Mouse (Mus musculus): ENCODE data around the gene Pllp. TPM values are rescaled to one million over a fixed set of nuclear protein-coding genes. Genes with fewer than 3 reads are reported as not detected.

Gene Pllp
- total RNA-seq, 2 experiments from 2014 or later, result not detected

- ATAC-seq (ENCODE audit: poor library complexity, severe bottlenecking), result peak; percentile 82
Measured at GRCm38 (mm10) chr8:94703972-94704668, 8.0 kb upstream of the Pllp start.

DNA sequence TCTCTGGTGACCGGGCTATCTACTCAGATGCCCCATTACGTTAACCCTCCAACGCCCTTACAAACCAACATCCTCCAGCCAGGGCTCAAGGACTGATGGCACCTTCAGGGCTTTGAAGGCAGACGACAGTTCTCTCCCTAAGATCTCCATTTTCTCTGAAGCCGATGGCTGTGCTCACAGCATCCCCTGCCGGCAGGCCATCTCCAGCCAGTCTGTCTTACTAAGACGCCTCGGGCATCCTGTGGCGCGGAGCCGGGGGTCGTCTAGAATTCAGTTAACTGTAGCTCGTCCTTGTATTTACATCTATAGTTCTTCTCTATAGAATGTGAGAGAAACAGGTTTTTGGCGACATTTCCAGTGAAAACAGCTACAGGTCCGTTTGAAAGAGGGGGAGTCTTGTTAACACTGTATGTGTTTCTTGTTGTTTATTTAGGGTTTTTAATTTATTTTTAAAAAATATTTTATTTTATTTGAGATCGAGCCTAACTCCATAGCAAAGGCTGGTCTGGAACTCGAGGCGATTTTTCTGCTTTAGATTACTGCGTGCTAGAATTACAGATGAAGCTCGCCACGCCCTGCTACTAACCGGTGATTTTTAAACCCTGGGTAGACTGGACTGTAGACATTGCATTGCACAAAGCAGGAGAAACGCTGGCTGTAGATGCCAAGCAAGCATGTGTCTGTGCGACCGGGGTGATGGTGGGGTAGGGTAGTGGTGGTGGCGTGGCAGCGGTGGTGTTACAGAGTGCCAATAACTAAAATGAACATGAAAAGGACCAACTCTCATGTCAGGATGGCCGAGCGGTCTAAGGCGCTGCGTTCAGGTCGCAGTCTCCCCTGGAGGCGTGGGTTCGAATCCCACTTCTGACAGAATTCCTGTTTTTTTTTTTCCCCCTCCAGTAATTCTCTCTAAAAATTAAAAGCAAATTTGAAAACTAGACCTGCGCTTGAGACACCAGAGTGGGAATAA lies 7.1 kb upstream of the Pllp start:
- ATAC-seq (ENCODE audit: poor library complexity, severe bottlenecking), result peak; percentile 68

GRCm38 (mm10) chr8:94702156-94702555 lies 6.1 kb upstream of the Pllp start:
- no peak for ATAC-seq (ENCODE audit: poor library complexity, severe bottlenecking)

DNA sequence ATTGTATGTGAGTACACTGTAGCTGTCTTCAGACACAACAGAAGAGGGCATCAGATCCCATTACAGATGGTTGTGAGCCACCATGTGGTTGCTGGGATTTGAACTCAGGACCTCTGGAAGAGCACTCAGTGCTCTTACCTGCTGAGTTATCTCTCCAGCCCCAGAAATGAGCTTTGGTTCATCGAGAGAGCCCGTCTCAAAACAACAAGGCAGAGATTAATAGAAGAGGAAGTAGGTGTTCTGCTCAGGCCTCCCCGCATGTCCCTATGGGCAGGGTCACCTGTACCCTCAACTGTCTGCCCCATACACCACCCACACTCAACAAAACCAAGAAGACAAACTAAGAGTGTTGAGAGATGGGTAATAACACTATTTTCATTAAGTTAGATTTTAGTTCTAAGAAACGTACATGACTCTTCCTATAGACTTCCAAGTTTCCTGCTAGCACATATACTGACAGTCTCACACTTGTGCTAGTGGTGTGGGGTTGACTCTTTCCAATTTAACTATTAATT lies 4.4 kb upstream of the Pllp start:
- no peak for ATAC-seq (ENCODE audit: poor library complexity, severe bottlenecking)

DNA sequence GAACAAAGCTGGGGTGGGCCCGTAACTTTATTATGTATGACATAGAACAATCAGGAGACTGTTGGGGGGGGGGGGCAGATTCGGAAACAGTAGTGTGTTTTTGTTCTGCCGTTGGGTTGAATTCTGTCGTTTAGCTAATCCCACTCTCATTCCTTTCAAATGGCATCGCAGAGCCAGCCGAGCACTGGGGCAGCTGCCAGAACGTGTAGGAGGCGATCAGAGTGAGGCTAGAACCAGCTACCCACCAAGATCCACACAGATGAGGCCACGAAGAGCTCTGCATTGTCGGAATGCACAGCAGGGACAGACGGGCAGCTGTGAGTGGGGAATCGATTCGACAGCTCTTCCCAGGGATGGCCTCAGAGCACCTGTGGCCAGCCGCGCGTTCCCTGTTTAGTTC lies 3.3 kb upstream of the Pllp start:
- ATAC-seq (ENCODE audit: poor library complexity, severe bottlenecking), result no peak

GRCm38 (mm10) chr8:94697956-94698355 lies 1.9 kb upstream of the Pllp start:
- no peak for ATAC-seq (ENCODE audit: poor library complexity, severe bottlenecking)

DNA sequence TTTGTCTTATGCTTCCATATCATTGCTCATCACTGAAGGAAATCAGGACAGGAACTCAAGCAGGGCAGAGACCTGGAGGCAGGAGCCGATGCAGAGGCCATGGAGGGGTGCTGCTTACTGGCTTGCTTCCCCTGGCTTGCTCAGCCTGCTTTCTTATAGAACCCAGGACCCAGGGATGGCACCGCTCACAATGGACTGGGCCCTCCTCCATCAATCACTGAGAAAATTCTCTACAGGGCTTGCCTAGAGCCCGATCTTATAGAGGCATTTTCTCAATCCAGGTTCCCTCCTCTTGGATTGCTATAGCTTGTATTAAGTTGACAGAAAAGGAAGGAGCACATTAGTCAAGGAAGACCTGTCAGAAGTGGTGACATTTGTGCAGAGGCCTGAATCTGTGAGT lies 488 bp upstream of the Pllp start:
- no peak for ATAC-seq (ENCODE audit: poor library complexity, severe bottlenecking)

- peak; percentile 36 for ATAC-seq (ENCODE audit: poor library complexity, severe bottlenecking)
Measured at GRCm38 (mm10) chr8:94695341-94695993, 611 bp downstream of the Pllp start.

- ATAC-seq (ENCODE audit: poor library complexity, severe bottlenecking), result no peak
Measured at GRCm38 (mm10) chr8:94694701-94695100, 1.4 kb downstream of the Pllp start.

GRCm38 (mm10) chr8:94685953-94686352 lies 10.1 kb downstream of the Pllp start:
- ATAC-seq (ENCODE audit: poor library complexity, severe bottlenecking), result no peak

DNA sequence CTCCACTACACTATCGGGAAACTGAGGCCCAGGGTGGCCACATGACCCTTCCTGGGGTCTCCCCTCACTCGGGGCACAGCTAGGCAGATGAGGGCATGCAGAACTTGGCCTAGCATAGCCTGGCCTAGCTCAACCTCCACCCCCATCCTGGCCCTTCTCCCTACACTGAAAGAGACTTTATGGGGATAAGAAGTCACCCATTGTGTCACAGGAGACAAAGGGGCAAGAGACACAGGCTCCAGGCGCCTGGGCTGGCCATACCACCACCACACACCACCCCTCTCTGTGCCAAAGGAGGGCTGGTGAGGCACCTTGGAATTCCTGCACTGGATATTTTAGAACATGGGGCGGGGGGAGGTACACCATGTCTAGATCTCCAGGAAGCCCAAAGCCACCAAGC lies 11.8 kb downstream of the Pllp start:
- no peak for ATAC-seq (ENCODE audit: poor library complexity, severe bottlenecking)

DNA sequence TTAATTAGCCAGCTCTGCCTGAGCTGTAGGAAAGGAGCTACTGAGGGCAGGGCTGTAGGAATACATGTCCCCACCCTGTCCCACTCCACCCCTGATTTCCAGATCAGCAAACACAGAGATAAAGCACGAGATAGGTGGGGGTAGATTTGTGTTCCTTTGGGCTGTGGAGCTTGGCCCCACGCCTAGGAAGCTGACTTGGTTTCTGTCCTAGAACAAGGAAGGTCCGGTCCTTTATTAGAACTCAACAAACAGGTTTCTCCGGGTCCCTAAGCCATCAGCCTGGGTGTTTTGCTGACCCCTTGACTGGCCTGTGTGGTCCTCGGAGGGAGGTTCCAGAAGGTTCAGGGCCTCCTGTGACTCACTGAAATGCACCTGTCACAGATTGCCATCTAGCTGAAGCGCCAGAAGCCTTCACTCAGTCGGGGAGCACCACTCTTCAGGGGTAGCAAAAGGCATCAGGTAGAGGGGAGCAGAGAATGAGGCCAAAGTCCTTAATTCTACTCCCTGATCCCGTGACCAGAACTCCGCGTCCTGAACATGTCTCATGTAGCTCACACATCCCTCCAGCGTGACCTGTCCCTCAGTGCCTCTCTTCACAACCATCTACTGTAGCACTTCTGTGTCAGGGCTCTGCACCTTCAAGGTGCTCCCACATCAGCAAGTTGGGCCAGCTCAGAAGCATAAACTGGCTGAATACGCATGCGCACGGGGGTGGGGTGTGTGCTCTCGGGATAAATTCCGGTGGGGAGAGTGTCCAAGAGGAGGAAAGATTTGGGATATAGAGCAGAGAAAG lies 13.2 kb downstream of the Pllp start:
- no peak for ATAC-seq (ENCODE audit: poor library complexity, severe bottlenecking)

GRCm38 (mm10) chr8:94680414-94680813 lies 15.7 kb downstream of the Pllp start:
- no peak for ATAC-seq (ENCODE audit: poor library complexity, severe bottlenecking)

DNA sequence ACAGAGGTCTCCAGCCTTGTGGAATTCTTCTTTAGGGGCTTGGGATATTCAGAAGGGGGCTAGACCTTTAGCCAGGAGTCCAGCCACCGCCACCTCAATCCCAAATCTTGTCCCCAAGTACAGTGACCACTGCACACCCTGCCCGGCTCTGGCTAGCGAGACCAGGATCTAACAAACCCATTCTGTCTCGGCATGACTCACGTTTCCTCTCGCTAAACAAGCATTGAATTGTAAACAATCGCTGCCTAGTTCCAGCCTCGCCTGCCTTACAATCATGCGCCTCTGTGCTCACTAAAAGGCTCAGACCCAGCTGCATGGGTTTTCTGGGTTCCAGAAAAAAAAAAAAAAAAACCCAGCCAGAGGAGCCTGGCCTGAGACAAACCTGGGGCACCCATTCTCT lies 17.5 kb downstream of the Pllp start:
- no peak for ATAC-seq (ENCODE audit: poor library complexity, severe bottlenecking)

- no peak for ATAC-seq (ENCODE audit: poor library complexity, severe bottlenecking)
Measured at GRCm38 (mm10) chr8:94675923-94676322, 20.2 kb downstream of the Pllp start.

DNA sequence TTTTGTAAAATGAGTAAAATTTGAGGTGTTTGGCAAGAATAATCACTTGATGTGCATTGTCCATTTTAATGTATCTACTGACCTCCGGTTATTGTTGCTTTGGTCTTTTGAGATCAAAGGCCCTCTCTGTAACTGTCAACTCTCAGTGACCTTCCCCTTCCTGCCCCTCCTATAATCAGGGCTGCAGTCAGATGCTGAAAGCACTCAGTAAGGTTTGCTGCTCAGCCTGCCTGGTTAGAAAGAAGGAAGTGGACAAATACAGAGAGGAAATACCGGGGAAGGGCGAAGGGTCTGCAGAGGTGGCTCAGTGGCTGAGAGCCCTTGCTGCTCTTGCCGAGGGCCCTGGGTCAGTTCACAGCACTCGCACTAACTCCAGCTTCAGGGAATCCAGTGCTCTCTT lies 21.7 kb downstream of the Pllp start:
- peak; percentile 87 for ATAC-seq (ENCODE audit: poor library complexity, severe bottlenecking)

- peak; percentile 96 for ATAC-seq (ENCODE audit: poor library complexity, severe bottlenecking)
Measured at GRCm38 (mm10) chr8:94666456-94667308, 29.4 kb downstream of the Pllp start, which contains the start of gene Arl2bp. TSS of gene Arl2bp (plus strand) at chr8:94666600.

DNA sequence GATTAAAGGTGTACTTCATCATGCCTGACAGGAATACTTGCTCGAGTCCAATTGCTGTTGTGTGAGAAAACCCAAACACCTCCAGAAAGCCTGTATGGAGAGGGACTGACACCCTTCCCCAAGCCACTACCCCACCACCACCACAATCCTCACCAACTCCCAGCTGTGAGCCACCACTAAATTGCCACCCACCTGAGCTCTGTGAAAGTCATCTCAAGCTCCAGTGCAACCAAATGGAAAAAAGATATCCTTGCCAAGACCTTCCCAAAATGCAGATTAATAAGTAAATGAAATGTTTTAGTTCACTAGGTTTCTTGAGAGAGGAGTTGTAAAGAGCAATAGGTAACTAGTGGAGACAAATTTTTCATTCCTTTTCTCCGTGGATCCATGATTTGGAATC lies 31.4 kb downstream of the Pllp start:
- ATAC-seq (ENCODE audit: poor library complexity, severe bottlenecking), result no peak

DNA sequence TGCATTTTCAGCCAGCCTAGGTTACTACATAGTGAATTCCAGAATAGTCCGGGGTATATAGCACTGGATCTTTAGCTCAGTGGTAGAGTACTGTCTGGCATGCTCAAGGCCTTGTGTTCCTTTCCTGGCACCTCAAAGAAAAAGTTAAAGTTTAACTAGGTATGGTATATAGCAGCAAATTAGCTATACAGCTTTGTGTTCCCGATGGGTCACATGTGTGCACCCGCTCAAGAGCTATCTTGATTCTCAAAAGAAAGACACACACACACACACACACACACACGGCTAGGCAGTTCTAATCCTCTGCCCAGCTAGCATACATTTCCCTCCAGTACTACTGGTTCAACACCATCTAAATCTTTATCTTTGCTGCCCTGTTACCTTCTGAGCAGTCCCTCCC lies 35.7 kb downstream of the Pllp start:
- no peak for ATAC-seq (ENCODE audit: poor library complexity, severe bottlenecking)

Measured in megakaryocyte, adult 5-6 weeks (primary cell).